Mouse (Mus musculus): ENCODE data around the gene Grasp. TPM values are rescaled to one million over a fixed set of nuclear protein-coding genes. Genes with fewer than 3 reads are reported as not detected.

The Grasp gene
- polyA plus RNA-seq, 1 experiment from 2014 or later: 10.7 TPM

DNA sequence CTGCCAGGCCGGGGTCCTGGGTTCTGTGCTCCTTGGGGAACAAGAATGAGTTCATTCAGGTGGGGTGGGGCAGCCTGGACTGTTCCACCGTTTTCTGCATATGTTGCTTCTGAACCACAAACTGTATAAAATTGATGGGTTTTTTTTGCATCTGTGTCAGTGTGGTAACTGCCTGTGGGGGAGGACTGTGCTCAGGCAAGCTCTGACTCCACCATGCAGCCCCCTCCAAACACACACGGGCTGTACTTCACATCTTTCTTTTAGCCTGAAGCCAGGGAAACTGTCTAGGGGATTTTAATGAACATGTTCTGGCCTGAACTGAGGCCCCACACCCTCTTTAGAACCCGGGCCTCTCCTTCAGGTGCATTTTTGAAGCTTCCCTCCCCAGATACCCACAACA, 8.6 kb downstream of the Grasp start:
- WGBS: 70% methylated on average over 4 of the region's 4 CpGs
- Histone ChIP-seq H3K4me1 (peaks cover 42% of the 10 kb centered on the region), H3K4me3 (no peak overlapping the region), H3K4me2 (replicated peaks) (no peak overlapping the region), H3K27ac (no peak overlapping the region; the same call in 1 of the 2 replicates), H3K9ac (no peak overlapping the region), H3K9me3 (no peaks in the 10 kb centered on the region), H3K27me3 (no peaks in the 10 kb centered on the region), H3K36me3 (peaks cover 37% of the 10 kb centered on the region)
- no peak for ATAC-seq (ENCODE audit: insufficient number of reproducible peaks, insufficient read depth, low FRiP score, low TSS enrichment)

DNA sequence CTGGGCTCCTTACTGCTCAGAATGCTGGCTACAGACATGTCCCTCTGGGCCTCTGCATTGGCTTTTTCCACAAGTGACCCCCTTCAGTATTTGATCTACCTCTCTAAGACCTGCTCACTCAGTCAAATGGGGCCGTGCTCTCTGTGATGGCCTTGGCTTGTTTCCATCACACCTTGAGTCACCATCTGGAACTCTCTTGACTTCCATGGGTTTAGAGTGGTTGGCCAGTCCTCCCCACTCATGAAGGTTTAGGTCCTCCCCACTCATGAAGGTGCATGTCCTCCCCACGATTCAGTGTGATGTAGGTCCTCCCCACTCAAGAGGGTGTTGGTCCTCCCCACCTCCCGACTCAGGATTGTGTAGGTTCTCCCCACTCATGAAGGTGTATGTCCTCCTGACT, 9.2 kb downstream of the Grasp start:
- no peak overlapping the region for H3K27ac ChIP-seq
- ATAC-seq (ENCODE audit: insufficient number of reproducible peaks, insufficient read depth, low FRiP score, low TSS enrichment): no peak
- H3K36me3 ChIP-seq: peaks cover 37% of the 10 kb centered on the region
- no peak overlapping the region for H3K9ac ChIP-seq
- no peaks in the 10 kb centered on the region for H3K9me3 ChIP-seq
- H3K4me1 ChIP-seq: peaks cover 36% of the 10 kb centered on the region
- no peak overlapping the region for H3K4me2 ChIP-seq (replicated peaks)
- whole genome bisulfite sequencing: 90% methylated on average over 3 of the region's 3 CpGs
- no peaks in the 10 kb centered on the region for H3K27me3 ChIP-seq
- no peak overlapping the region for H3K4me3 ChIP-seq

DNA sequence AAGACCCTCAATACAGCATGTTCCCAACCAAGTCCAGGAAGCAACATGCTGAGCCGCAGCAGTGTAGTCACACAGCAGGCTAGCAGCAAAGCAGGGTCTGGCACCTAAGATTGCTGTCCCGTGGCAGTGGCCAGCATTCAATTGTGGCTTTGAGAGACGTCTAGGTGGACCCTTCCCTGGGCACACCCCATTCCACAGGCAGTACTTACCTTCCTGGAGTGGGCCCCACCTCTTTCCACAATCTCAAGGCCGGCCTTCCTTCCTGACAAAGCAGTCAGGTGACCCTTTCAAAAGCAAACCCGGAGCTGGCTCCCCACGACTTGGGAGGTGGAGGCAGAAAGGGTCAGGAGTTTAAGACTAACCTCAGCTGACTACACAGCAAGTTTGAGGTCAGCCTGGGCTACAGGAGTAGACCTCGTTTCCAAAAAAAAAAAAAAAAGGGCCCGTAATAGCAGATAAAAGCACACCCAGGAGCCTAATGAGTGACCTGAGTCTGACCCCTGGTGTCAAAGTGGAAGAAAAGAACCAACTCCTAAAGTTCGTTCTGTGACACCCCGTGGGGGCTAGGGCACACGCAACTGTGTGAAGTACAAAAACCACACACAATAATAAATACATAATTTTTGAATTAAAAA, 9.8 kb downstream of the Grasp start:
- Histone ChIP-seq H3K9me3 (no peaks in the 10 kb centered on the region), H3K4me2 (replicated peaks) (no peak overlapping the region), H3K4me1 (peaks cover 32% of the 10 kb centered on the region), H3K9ac (no peak overlapping the region), H3K36me3 (peaks cover 37% of the 10 kb centered on the region), H3K27ac (no peak overlapping the region), H3K27me3 (no peaks in the 10 kb centered on the region), H3K4me3 (no peak overlapping the region)
- 26% methylated on average over 11 of the region's 11 CpGs for WGBS
- no peak for ATAC-seq (ENCODE audit: insufficient number of reproducible peaks, insufficient read depth, low FRiP score, low TSS enrichment)

DNA sequence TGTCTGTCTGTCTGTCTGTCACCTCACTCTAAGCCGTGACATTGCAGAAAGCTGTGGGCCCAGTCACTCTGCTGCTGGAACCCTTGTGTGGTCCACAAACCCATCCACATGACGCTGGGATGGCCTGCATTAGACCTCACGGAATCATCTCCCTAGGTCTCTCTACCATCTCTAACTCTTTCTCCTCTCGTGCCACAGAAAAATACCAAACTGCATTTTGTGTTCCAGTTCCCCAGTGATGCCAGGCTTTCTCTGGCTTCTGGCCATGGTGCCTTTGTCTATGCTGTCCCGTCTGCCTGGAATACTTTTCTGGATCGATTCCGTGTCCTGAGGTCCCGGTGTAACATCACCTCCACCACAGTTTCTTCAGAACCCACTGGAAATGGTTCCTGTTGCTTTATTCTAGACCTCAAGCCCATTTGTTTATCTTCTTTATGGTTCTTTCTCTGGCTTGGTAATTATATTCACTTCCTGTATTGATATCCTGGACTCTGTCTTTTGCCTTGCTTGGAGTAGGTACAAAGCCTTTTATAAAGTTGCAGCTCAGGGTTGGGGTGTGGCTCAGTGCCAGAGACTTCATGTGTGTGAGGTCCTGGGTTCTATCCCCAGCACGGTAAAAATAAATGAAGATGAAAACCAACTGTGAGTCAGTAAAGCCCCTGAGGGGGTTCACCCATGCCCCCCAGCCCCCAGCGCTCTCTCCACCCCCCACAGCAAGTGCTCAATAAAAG, 10.8 kb downstream of the Grasp start:
- Histone ChIP-seq H3K9ac (no peak overlapping the region), H3K27me3 (no peaks in the 10 kb centered on the region), H3K4me1 (peaks cover 36% of the 10 kb centered on the region), H3K4me3 (no peak overlapping the region), H3K36me3 (peaks cover 27% of the 10 kb centered on the region), H3K27ac (no peak overlapping the region), H3K4me2 (replicated peaks) (no peak overlapping the region), H3K9me3 (no peaks in the 10 kb centered on the region)
- WGBS: 68% methylated on average over 10 of the region's 10 CpGs
- no peak for ATAC-seq (ENCODE audit: insufficient number of reproducible peaks, insufficient read depth, low FRiP score, low TSS enrichment)

DNA sequence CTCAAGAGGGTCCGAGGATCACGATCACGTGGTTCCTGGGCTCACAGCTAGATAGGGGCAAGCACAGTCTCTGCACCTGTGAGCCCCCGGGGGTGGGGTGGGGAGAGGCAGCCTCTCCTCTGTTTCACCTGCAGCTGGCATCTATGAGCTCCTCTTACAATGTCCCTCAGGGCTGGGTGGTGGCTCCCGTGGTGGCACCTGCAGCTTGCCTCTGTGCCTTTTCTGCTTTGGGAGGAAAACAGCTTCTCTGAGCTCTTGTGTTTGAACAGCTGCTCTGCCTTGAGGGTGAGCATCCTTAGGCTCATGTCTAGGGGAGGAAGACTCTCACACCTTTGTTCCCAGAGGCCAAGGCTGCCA, 11.3 kb downstream of the Grasp start:
- Histone ChIP-seq H3K4me2 (replicated peaks) (no peak overlapping the region), H3K4me3 (no peak overlapping the region), H3K27ac (no peak overlapping the region), H3K9ac (no peak overlapping the region), H3K4me1 (peaks cover 36% of the 10 kb centered on the region), H3K36me3 (peaks cover 21% of the 10 kb centered on the region), H3K9me3 (no peaks in the 10 kb centered on the region), H3K27me3 (no peaks in the 10 kb centered on the region)
- no peak for ATAC-seq (ENCODE audit: insufficient number of reproducible peaks, insufficient read depth, low FRiP score, low TSS enrichment)
- 39% methylated on average over 5 of the region's 5 CpGs for WGBS

DNA sequence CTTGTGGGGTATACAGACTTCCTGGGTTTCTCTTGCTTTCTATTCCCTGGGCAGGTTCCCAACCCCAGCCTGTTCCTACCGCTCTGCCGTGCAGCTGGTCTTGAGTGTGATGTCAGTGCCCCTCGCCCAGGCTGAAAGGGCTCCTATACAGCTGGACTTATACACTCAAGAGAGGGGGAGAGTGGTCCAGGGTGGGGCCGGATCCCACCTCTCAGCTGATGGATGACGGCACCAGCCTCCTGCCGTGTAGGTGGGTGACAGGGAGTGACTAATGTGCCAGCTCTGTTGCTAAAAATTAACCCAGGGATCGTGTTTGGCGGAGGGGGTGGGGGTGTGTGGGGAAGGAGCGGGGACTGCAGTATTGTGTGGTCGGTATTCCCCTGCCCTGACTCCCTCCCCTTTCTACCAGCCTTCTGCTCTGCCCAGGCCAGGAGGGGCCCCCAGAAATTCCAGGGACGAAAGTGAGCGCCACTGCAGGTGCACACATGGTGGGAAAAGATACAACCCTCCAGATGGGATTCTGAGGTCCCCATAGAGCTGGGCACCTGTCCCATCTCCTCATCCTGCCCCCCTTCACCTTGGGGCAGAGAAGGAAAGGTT, 11.8 kb downstream of the Grasp start:
- Histone ChIP-seq H3K27ac (no peak overlapping the region), H3K36me3 (peaks cover 16% of the 10 kb centered on the region), H3K9ac (no peak overlapping the region), H3K27me3 (no peaks in the 10 kb centered on the region), H3K4me2 (replicated peaks) (no peak overlapping the region), H3K4me1 (peaks cover 36% of the 10 kb centered on the region), H3K9me3 (no peaks in the 10 kb centered on the region), H3K4me3 (no peak overlapping the region)
- 36% methylated on average over 12 of the region's 12 CpGs for WGBS
- ATAC-seq (ENCODE audit: insufficient number of reproducible peaks, insufficient read depth, low FRiP score, low TSS enrichment): no peak

DNA sequence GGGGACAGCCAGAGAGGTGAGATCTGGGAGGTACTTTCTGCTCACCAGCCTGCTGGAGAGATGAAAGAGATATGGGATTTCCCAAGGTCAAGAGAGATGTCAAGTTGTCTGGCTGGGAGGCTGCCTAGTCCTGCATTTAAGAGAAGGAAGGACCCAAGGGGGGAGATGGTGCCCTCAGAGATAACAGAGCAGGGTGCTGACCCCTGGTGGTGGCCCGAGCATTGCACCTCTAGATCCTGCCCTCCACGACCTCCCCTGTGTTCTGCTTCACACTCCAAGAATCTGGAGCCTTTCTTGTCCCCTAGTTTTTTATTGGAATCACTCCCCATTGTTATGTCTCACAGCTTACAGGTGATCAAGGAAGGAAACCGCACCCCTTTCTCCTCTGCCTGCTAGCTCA, 12.9 kb downstream of the Grasp start:
- H3K4me2 ChIP-seq (replicated peaks): no peak overlapping the region
- H3K4me3 ChIP-seq: no peak overlapping the region
- no peak overlapping the region for H3K9ac ChIP-seq
- no peak for ATAC-seq (ENCODE audit: insufficient number of reproducible peaks, insufficient read depth, low FRiP score, low TSS enrichment)
- no peaks in the 10 kb centered on the region for H3K27me3 ChIP-seq
- H3K27ac ChIP-seq: no peak overlapping the region
- H3K36me3 ChIP-seq: 0 out of 2 replicates have a peak, but pooled peaks cover 6% of the 10 kb centered on the region
- H3K9me3 ChIP-seq: no peaks in the 10 kb centered on the region
- H3K4me1 ChIP-seq: peaks cover 34% of the 10 kb centered on the region
- 10% methylated on average over 3 of the region's 3 CpGs for WGBS

DNA sequence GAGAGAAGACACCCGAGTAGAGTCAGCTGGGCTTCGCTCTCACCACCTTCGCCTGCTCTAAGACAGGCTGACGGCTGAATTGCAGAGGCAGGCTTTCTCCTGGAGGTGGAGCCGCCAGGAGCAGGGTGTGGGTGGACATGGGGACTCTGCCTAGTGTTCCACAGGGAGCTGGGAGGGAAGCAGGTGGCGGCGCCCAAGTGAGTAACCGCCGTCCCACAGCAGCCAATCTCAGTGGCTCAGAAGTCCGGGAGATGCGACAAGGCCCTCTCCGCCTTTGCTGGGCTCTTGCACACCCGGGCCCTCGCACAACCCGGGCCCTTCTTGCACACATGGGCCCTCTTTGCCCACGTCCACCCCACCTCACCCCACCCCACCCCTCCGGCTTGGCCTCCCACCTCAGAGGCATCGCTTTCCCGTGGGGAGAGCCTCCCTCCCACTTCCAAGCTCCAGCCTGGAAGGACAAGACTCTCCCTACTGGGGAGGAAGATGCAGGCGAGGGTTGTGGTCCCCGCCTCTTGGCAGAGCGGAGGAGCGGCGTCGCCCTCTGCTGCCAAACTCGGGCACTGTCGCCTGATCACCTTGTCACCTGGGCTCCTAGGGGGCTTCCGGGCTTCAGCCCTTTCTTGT, 15.0 kb downstream of the Grasp start:
- peaks cover 32% of the 10 kb centered on the region for H3K4me1 ChIP-seq
- H3K4me2 ChIP-seq (replicated peaks): peak overlapping the region; percentile 56
- H3K9ac ChIP-seq: peak overlapping the region; percentile 41; the same call in 1 of the 2 replicates
- H3K4me3 ChIP-seq: peak overlapping the region; percentile 29
- 7% methylated on average over 28 of the region's 28 CpGs for WGBS
- H3K36me3 ChIP-seq: no peaks in the 10 kb centered on the region
- ATAC-seq (ENCODE audit: insufficient number of reproducible peaks, insufficient read depth, low FRiP score, low TSS enrichment): peak; percentile 32; the same call in 1 of the 2 replicates
- H3K9me3 ChIP-seq: no peaks in the 10 kb centered on the region
- H3K27me3 ChIP-seq: no peaks in the 10 kb centered on the region
- no peak overlapping the region for H3K27ac ChIP-seq

DNA sequence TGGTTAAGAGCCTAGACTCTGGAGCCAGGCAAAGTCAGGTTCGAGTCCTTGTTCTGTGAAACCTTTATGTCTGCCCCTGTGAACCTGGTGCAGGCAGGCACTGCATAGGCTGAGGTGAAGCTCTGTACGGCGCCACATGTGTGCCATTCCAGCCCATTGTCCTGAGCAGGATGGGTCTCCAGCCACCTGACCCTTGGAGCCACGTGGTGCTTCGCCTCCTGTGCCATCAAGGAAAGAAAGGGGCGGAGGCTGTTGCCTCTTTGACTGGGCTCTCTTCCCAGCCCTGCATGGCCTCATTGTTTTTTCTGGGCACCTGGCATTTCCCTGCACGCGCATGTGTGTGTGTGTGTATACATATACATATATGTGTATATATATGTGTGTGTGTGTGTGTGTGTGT, 15.8 kb downstream of the Grasp start:
- Histone ChIP-seq H3K9ac (no peak overlapping the region), H3K4me1 (peaks cover 28% of the 10 kb centered on the region), H3K4me2 (replicated peaks) (no peak overlapping the region), H3K9me3 (no peaks in the 10 kb centered on the region), H3K27ac (no peak overlapping the region), H3K36me3 (no peaks in the 10 kb centered on the region), H3K4me3 (no peak overlapping the region), H3K27me3 (no peaks in the 10 kb centered on the region)
- 64% methylated on average over 8 of the region's 8 CpGs for WGBS
- ATAC-seq (ENCODE audit: insufficient number of reproducible peaks, insufficient read depth, low FRiP score, low TSS enrichment): no peak

DNA sequence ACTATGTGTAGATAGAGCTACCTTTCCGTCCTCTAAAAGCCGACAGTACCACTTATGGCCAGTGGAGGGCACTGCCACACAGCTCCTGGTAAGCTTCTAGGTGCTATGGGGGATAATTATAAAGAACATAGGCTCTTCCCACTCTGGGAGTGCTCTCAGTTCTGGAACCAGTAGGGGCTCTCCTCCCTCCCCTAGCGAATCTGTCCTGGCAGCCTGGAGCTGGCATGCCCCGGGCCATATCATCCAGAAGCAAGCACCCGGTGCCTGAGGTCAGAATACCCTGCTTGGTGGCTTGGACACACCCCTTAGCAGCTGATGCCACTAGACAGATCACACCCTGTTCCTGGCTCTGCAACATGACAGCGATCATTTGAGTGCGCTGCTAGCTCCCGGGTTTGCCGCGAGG, 16.8 kb downstream of the Grasp start:
- no peaks in the 10 kb centered on the region for H3K36me3 ChIP-seq
- WGBS: 6% methylated on average over 10 of the region's 10 CpGs
- peak; percentile 29; the same call in 1 of the 2 replicates for ATAC-seq (ENCODE audit: insufficient number of reproducible peaks, insufficient read depth, low FRiP score, low TSS enrichment)
- peak overlapping the region; percentile 42; the same call in 1 of the 2 replicates for H3K27ac ChIP-seq
- H3K9me3 ChIP-seq: no peaks in the 10 kb centered on the region
- peaks cover 23% of the 10 kb centered on the region for H3K4me1 ChIP-seq
- peak overlapping the region; percentile 36; the same call in 1 of the 2 replicates for H3K4me2 ChIP-seq (replicated peaks)
- H3K9ac ChIP-seq: 0 out of 2 replicates have a peak overlapping the region, but pooled peaks have one; percentile 17
- H3K4me3 ChIP-seq: 0 out of 2 replicates have a peak overlapping the region, but pooled peaks have one; percentile 8
- no peaks in the 10 kb centered on the region for H3K27me3 ChIP-seq

DNA sequence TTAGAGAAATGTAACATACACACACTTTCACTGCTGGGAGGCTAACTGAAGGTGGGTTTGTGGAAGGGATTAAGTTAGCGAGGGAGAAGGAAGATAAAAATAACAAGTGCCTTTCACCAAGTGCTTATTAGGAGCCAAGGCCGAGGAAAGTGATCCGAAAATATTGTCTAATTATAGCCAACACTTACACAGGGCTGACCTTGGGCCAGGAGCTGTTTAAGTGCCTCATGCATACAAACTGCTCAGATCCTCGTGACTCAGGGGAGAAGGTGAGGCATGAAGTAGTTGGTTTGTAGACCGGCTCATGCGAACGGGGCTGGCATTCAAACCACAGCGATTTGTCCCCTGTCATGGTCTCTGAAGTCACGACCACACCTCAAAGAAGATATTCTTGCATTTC, 17.2 kb downstream of the Grasp start:
- Histone ChIP-seq H3K4me1 (peaks cover 20% of the 10 kb centered on the region), H3K4me3 (0 out of 2 replicates have a peak overlapping the region, but pooled peaks have one; percentile 8), H3K36me3 (no peaks in the 10 kb centered on the region), H3K9ac (0 out of 2 replicates have a peak overlapping the region, but pooled peaks have one; percentile 17), H3K9me3 (no peaks in the 10 kb centered on the region), H3K27me3 (no peaks in the 10 kb centered on the region), H3K4me2 (replicated peaks) (peak overlapping the region; percentile 36; the same call in 1 of the 2 replicates), H3K27ac (peak overlapping the region; percentile 42; the same call in 1 of the 2 replicates)
- no peak for ATAC-seq (ENCODE audit: insufficient number of reproducible peaks, insufficient read depth, low FRiP score, low TSS enrichment)
- 54% methylated on average over 9 of the region's 9 CpGs for WGBS
